Mouse (Mus musculus): ENCODE measurements at regions not wholly inside any gene's neighbourhood (a gene's known extent, or its start where the extent isn't known, plus 50 kb on each side); places are given as distances from the start of the nearest gene placed in this dataset.

GRCm38 (mm10) chr12:13939494-13939893 lies 212.4 kb downstream of the Fam84a start:
- Histone ChIP-seq H3K27ac (no peak overlapping the region), H3K4me3 (no peak overlapping the region), H3K27me3 (ENCODE audit: insufficient read depth, poor library complexity, severe bottlenecking) (no peaks in the 10 kb centered on the region), H3K9me3 (no peaks in the 10 kb centered on the region), H3K36me3 (no peaks in the 10 kb centered on the region), H3K4me1 (no peaks in the 10 kb centered on the region)
- 84% methylated on average over 4 of the region's 4 CpGs for WGBS
- DNase-seq (ENCODE audit: low spot score): no peak

- Histone ChIP-seq H3K9me3 (no peaks in the 10 kb centered on the region), H3K27me3 (ENCODE audit: insufficient read depth, poor library complexity, severe bottlenecking) (no peaks in the 10 kb centered on the region), H3K27ac (no peak overlapping the region), H3K4me1 (no peaks in the 10 kb centered on the region), H3K36me3 (no peaks in the 10 kb centered on the region), H3K4me3 (no peak overlapping the region)
- no peak for DNase-seq (ENCODE audit: low spot score)
- WGBS: 86% methylated on average over 1 of the region's 1 CpGs
Observed at GRCm38 (mm10) chr12:13921066-13921465, 230.8 kb downstream of the Fam84a start.

- Histone ChIP-seq H3K9me3 (no peaks in the 10 kb centered on the region), H3K4me1 (no peaks in the 10 kb centered on the region), H3K36me3 (no peaks in the 10 kb centered on the region), H3K27me3 (ENCODE audit: insufficient read depth, poor library complexity, severe bottlenecking) (no peaks in the 10 kb centered on the region), H3K4me3 (no peak overlapping the region), H3K27ac (no peak overlapping the region)
- WGBS: 49% methylated on average over 3 of the region's 3 CpGs
- no peak for DNase-seq (ENCODE audit: low spot score)
Observed at GRCm38 (mm10) chr12:13883317-13883716, 268.5 kb downstream of the Fam84a start.

- Histone ChIP-seq H3K27ac (no peak overlapping the region), H3K4me1 (peaks cover 3% of the 10 kb centered on the region; the same call in 1 of the 2 replicates), H3K9me3 (no peaks in the 10 kb centered on the region), H3K36me3 (no peaks in the 10 kb centered on the region), H3K27me3 (ENCODE audit: insufficient read depth, poor library complexity, severe bottlenecking) (no peaks in the 10 kb centered on the region), H3K4me3 (no peak overlapping the region)
- WGBS: 35% methylated on average over 1 of the region's 1 CpGs
- DNase-seq (ENCODE audit: low spot score): no peak
Observed at GRCm38 (mm10) chr12:13869161-13869560, 282.7 kb downstream of the Fam84a start.

- peaks cover 1% of the 10 kb centered on the region; the same call in 1 of the 2 replicates for H3K4me1 ChIP-seq
- H3K27ac ChIP-seq: no peak overlapping the region
- H3K4me3 ChIP-seq: no peak overlapping the region
- WGBS: 88% methylated on average over 7 of the region's 7 CpGs
- DNase-seq (ENCODE audit: low spot score): no peak
- no peaks in the 10 kb centered on the region for H3K9me3 ChIP-seq
- H3K36me3 ChIP-seq: no peaks in the 10 kb centered on the region
- H3K27me3 ChIP-seq (ENCODE audit: insufficient read depth, poor library complexity, severe bottlenecking): no peaks in the 10 kb centered on the region
Observed at GRCm38 (mm10) chr12:13861226-13861625, 290.6 kb downstream of the Fam84a start.

GRCm38 (mm10) chr12:13844532-13845485 lies 307.0 kb downstream of the Fam84a start:
- DNase-seq (ENCODE audit: low spot score): peak; percentile 77
- Histone ChIP-seq H3K4me3 (no peak overlapping the region), H3K27me3 (ENCODE audit: insufficient read depth, poor library complexity, severe bottlenecking) (no peaks in the 10 kb centered on the region), H3K4me1 (no peaks in the 10 kb centered on the region), H3K9me3 (0 out of 2 replicates have a peak, but pooled peaks cover 2% of the 10 kb centered on the region), H3K36me3 (no peaks in the 10 kb centered on the region), H3K27ac (no peak overlapping the region)
- WGBS: 48% methylated on average over 13 of the region's 13 CpGs

GRCm38 (mm10) chr12:13843423-13844080 lies 308.3 kb downstream of the Fam84a start:
- no peaks in the 10 kb centered on the region for H3K9me3 ChIP-seq
- H3K4me3 ChIP-seq: no peak overlapping the region
- H3K27ac ChIP-seq: no peak overlapping the region
- H3K27me3 ChIP-seq (ENCODE audit: insufficient read depth, poor library complexity, severe bottlenecking): no peaks in the 10 kb centered on the region
- DNase-seq (ENCODE audit: low spot score): no peak
- H3K4me1 ChIP-seq: no peaks in the 10 kb centered on the region
- no peaks in the 10 kb centered on the region for H3K36me3 ChIP-seq
- WGBS: 63% methylated on average over 5 of the region's 5 CpGs

- no peak for DNase-seq (ENCODE audit: low spot score)
- no peaks in the 10 kb centered on the region for H3K4me1 ChIP-seq
- H3K9me3 ChIP-seq: no peaks in the 10 kb centered on the region
- 67% methylated on average over 1 of the region's 1 CpGs for WGBS
- no peaks in the 10 kb centered on the region for H3K36me3 ChIP-seq
- no peak overlapping the region for H3K4me3 ChIP-seq
- no peak overlapping the region for H3K27ac ChIP-seq
- H3K27me3 ChIP-seq (ENCODE audit: insufficient read depth, poor library complexity, severe bottlenecking): no peaks in the 10 kb centered on the region
Observed at GRCm38 (mm10) chr12:13841238-13841637, 310.6 kb downstream of the Fam84a start.

GRCm38 (mm10) chr12:13834723-13835122 lies 317.1 kb downstream of the Fam84a start:
- no peaks in the 10 kb centered on the region for H3K27me3 ChIP-seq (ENCODE audit: insufficient read depth, poor library complexity, severe bottlenecking)
- DNase-seq (ENCODE audit: low spot score): no peak
- H3K4me1 ChIP-seq: no peaks in the 10 kb centered on the region
- no peak overlapping the region for H3K4me3 ChIP-seq
- H3K9me3 ChIP-seq: no peaks in the 10 kb centered on the region
- 76% methylated on average over 3 of the region's 3 CpGs for WGBS
- no peak overlapping the region for H3K27ac ChIP-seq
- H3K36me3 ChIP-seq: no peaks in the 10 kb centered on the region

GRCm38 (mm10) chr12:13825899-13826298 lies 326.0 kb downstream of the Fam84a start:
- Histone ChIP-seq H3K9me3 (no peaks in the 10 kb centered on the region), H3K27ac (no peak overlapping the region), H3K4me3 (no peak overlapping the region), H3K36me3 (no peaks in the 10 kb centered on the region), H3K4me1 (no peaks in the 10 kb centered on the region), H3K27me3 (ENCODE audit: insufficient read depth, poor library complexity, severe bottlenecking) (no peaks in the 10 kb centered on the region)
- no peak for DNase-seq (ENCODE audit: low spot score)

GRCm38 (mm10) chr12:13815500-13815899 lies 336.4 kb downstream of the Fam84a start:
- Histone ChIP-seq H3K27ac (no peak overlapping the region), H3K4me3 (no peak overlapping the region), H3K36me3 (no peaks in the 10 kb centered on the region), H3K9me3 (no peaks in the 10 kb centered on the region), H3K4me1 (no peaks in the 10 kb centered on the region), H3K27me3 (ENCODE audit: insufficient read depth, poor library complexity, severe bottlenecking) (no peaks in the 10 kb centered on the region)
- no peak for DNase-seq (ENCODE audit: low spot score)
- 48% methylated on average over 2 of the region's 2 CpGs for WGBS

GRCm38 (mm10) chr12:13810155-13810515 lies 341.7 kb downstream of the Fam84a start:
- WGBS: 81% methylated on average over 2 of the region's 2 CpGs
- DNase-seq (ENCODE audit: low spot score): no peak
- no peaks in the 10 kb centered on the region for H3K36me3 ChIP-seq

More at GRCm38 (mm10) chr12:13810155-13810515, 341.7 kb downstream of the Fam84a start:
- Histone ChIP-seq H3K27ac (no peak overlapping the region), H3K27me3 (ENCODE audit: insufficient read depth, poor library complexity, severe bottlenecking) (no peaks in the 10 kb centered on the region), H3K9me3 (no peaks in the 10 kb centered on the region), H3K4me3 (no peak overlapping the region), H3K4me1 (no peaks in the 10 kb centered on the region)

Measured in heart, embryonic 10.5 days (tissue).